Mouse (Mus musculus): ENCODE results near the gene Rbx1. TPM values are rescaled to one million over a fixed set of nuclear protein-coding genes. Genes with fewer than 3 reads are reported as not detected.

Rbx1 gene
- total RNA-seq, 2 experiments from 2014 or later, result 126 to 153 TPM

DNA sequence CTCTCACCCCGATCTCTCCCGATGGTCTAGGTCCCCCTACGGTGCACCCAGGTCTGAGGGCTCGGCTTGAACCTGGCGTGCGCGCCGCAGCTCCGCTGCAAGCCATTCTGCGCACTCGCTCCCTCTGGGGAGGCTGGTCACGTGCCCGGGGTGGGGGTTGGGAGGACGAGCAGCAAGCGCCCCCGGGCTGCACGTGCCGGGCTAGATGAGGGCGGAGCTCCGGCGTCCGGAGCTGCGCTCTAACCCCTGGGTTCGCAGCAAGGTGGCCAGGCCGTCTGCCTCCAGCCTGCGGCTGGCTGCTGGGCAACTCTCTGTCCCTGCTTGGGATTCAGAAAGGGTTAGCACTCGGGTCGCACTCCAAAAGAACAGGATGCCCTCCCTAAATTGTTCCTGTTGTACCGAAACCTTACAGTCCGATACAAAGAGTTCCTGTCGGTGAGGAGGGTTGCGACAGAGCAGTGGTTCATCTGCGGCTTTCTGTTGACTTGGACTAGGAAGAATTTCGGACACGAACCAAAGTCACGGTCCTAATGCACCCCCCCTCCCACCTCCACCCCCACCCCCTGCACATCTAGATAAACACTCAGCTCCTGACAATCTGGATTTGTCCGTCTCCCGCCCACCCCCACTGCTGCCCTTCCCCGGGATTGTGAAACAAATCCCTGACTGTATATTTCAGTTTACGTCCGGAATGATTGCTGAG is 57.2 kb downstream of the Rbx1 start:
- intact Hi-C loops (cut with DNase I), result loop anchor here (2.0 kb wide), 1 partner anchor 61 kb away; the partner anchor contains the start of gene Ep300
- TF ChIP-seq CTCF (IDR thresholded peaks at IDR 0.05), result no peak; the same call in 1 of the 2 replicates
- peak overlapping the region; percentile 92 for H3K27ac ChIP-seq
- peak overlapping the region; percentile 82 for H3K4me3 ChIP-seq
- peak; percentile 86 to 88 for DNase-seq (ENCODE audit: extremely low spot score in 1 of 2, low spot score in 2 of 2)

DNA sequence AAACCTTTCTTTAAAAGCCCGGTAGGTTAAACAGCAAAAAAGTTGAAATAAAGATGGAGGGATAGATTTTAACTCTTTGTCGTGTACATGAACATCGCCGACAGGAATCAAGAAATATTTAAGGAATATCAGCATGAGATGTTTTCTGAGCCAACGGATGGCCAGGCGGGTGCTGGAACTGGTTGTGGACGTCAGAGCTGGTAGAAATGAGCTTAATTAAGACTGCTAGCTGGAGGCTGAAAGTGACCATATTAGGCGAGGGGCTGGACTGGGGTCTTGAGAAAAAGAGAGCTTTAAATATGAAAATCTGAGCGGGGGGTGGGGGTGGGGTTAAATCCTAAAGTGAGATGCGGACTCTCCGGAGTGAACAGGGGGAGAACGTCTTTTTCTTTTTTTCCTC is 57.8 kb downstream of the Rbx1 start:
- TF ChIP-seq CTCF (IDR thresholded peaks at IDR 0.05), result no peak
- Histone ChIP-seq H3K27ac (no peak overlapping the region; the same call in 1 of the 2 replicates), H3K4me3 (peak overlapping the region; percentile 82)
- intact Hi-C loops (cut with DNase I), result loop anchor here (2.0 kb wide), 1 partner anchor 61 kb away; the partner anchor contains the start of gene Ep300
- DNase-seq (ENCODE audit: extremely low spot score in 1 of 2, low spot score in 2 of 2), result no peak

Other genes starting within 250 kb of the Rbx1 start
- gene Mchr1, start 230.8 kb upstream of the Rbx1 start, total RNA-seq (2021), result 10 to 100 TPM; 23.6 to 27.5 TPM
- 10 to 100 TPM; 36.3 to 41.5 TPM for gene Slc25a17, start 105.5 kb upstream of the Rbx1 start, total RNA-seq (2021)
- gene St13, start 66.2 kb upstream of the Rbx1 start, total RNA-seq (2021), result 100 to 1,000 TPM; 168 to 171 TPM
- gene Xpnpep3, start 66.2 kb upstream of the Rbx1 start, total RNA-seq (2021), result 10 to 100 TPM; 15.1 to 15.4 TPM
- not detected for gene Dnajb7, start 58.0 kb upstream of the Rbx1 start, total RNA-seq (2021)
- gene Ep300, start 119.1 kb downstream of the Rbx1 start, total RNA-seq (2021), result 10 to 100 TPM; 76.0 to 77.3 TPM
- 10 to 100 TPM; 35.0 to 38.8 TPM for gene L3mbtl2, start 197.6 kb downstream of the Rbx1 start, total RNA-seq (2021)
- gene Chadl, start 231.0 kb downstream of the Rbx1 start, total RNA-seq (2021), result 10 to 100 TPM; 12.2 to 13.8 TPM